In genomic region chr1:138719297-138719696, GRCm38 (mm10) we compare ENCODE assay signal across 14 mouse cellular contexts.
"Had no signal": no experiment of that assay in that cellular context is flagged by ENCODE, and none has a peak within 500 bp of the region (broad histone marks: within the 10 kb centered on the region; RNA-seq: fewer than 3 reads in every experiment).

No protein-coding gene starts in this region.

- H3K9ac ChIP-seq: limb, embryonic 13.5 days; liver, embryonic 15.5 days; midbrain, embryonic 12.5 days; neural tube, embryonic 15.5 days had no signal

- H3K27me3 ChIP-seq: limb, embryonic 13.5 days; liver, embryonic 15.5 days; megakaryocyte, embryonic 14.5 days; midbrain, embryonic 12.5 days; neural tube, embryonic 15.5 days had no signal

- H3K27ac ChIP-seq: left cerebral cortex, adult 2 months; limb, embryonic 13.5 days; liver, embryonic 15.5 days; macrophage; midbrain, embryonic 12.5 days; neural tube, embryonic 15.5 days; stomach, postnatal 0 days had no signal

- H3K4me3 ChIP-seq: left cerebral cortex, adult 2 months; limb, embryonic 13.5 days; liver, embryonic 15.5 days; megakaryocyte, embryonic 14.5 days; midbrain, embryonic 12.5 days; neural tube, embryonic 15.5 days had no signal

- DNase-seq: kidney, adult 9 months; kidney, postnatal 14 days; lung, adult 2 months; lung, postnatal 10 days; right cerebral cortex, adult 18-20 months had no signal

- H3K4me2 ChIP-seq: limb, embryonic 13.5 days; liver, embryonic 11.5 days; liver, embryonic 15.5 days; midbrain, embryonic 12.5 days; neural tube, embryonic 15.5 days had no signal

- H3K36me3 ChIP-seq: limb, embryonic 13.5 days; liver, embryonic 15.5 days; midbrain, embryonic 12.5 days; neural tube, embryonic 15.5 days had no signal

- H3K9me3 ChIP-seq: limb, embryonic 13.5 days; liver, embryonic 15.5 days; megakaryocyte, embryonic 14.5 days; midbrain, embryonic 12.5 days; neural tube, embryonic 15.5 days had no signal

- H3K4me1 ChIP-seq: liver, embryonic 15.5 days; megakaryocyte, embryonic 14.5 days; midbrain, embryonic 12.5 days; neural tube, embryonic 15.5 days had no signal
